Mouse (Mus musculus) adipocyte (in vitro differentiated cells): ENCODE results near the gene Magi3.

Source experiments
- DNase-seq: peaks from one replicate; pipeline ENCODE4 v3.0.0-alpha.2; 2016; ENCODE audit warnings: low spot score

Magi3 gene

GRCm38 (mm10) chr3:104189823-104190222 is 30.4 kb downstream of the Magi3 start:
- no peak for DNase-seq

GRCm38 (mm10) chr3:104189234-104189633 is 30.9 kb downstream of the Magi3 start:
- DNase-seq, result no peak

- no peak for DNase-seq
Observed at GRCm38 (mm10) chr3:104184270-104184669, 35.9 kb downstream of the Magi3 start.

GRCm38 (mm10) chr3:104183656-104184055 is 36.5 kb downstream of the Magi3 start:
- DNase-seq, result no peak

- DNase-seq, result no peak
Observed at GRCm38 (mm10) chr3:104182711-104183110, 37.5 kb downstream of the Magi3 start.

GRCm38 (mm10) chr3:104161347-104161746 is 58.8 kb downstream of the Magi3 start:
- DNase-seq, result no peak

- no peak for DNase-seq
Observed at GRCm38 (mm10) chr3:104160603-104161002, 59.6 kb downstream of the Magi3 start.

- no peak for DNase-seq
Observed at GRCm38 (mm10) chr3:104150146-104150545, 70.0 kb downstream of the Magi3 start.

- peak; percentile 19 for DNase-seq
Observed at GRCm38 (mm10) chr3:104142376-104142775, 77.8 kb downstream of the Magi3 start.

GRCm38 (mm10) chr3:104138953-104139450 is 81.2 kb downstream of the Magi3 start:
- no peak for DNase-seq

GRCm38 (mm10) chr3:104125628-104126027 is 94.5 kb downstream of the Magi3 start:
- peak; percentile 26 for DNase-seq

GRCm38 (mm10) chr3:104123846-104124245 is 96.3 kb downstream of the Magi3 start:
- no peak for DNase-seq

- DNase-seq, result peak; percentile 94
Observed at GRCm38 (mm10) chr3:104109478-104109877, 110.7 kb downstream of the Magi3 start.

GRCm38 (mm10) chr3:104104942-104105341 is 115.2 kb downstream of the Magi3 start:
- DNase-seq, result no peak

- peak; percentile 58 for DNase-seq
Observed at GRCm38 (mm10) chr3:104101721-104102120, 118.5 kb downstream of the Magi3 start.

GRCm38 (mm10) chr3:104101249-104101648 is 118.9 kb downstream of the Magi3 start:
- DNase-seq, result no peak

- no peak for DNase-seq
Observed at GRCm38 (mm10) chr3:104095936-104096335, 124.2 kb downstream of the Magi3 start.

GRCm38 (mm10) chr3:104094646-104095045 is 125.5 kb downstream of the Magi3 start:
- no peak for DNase-seq

GRCm38 (mm10) chr3:104092759-104093158 is 127.4 kb downstream of the Magi3 start:
- DNase-seq, result peak; percentile 43

GRCm38 (mm10) chr3:104082031-104082430 is 138.1 kb downstream of the Magi3 start:
- no peak for DNase-seq

GRCm38 (mm10) chr3:104078725-104079124 is 141.4 kb downstream of the Magi3 start:
- DNase-seq, result no peak

GRCm38 (mm10) chr3:104069395-104069794 is 150.8 kb downstream of the Magi3 start:
- DNase-seq, result no peak

GRCm38 (mm10) chr3:104059001-104059622 is 161.1 kb downstream of the Magi3 start:
- peak; percentile 5 for DNase-seq

- no peak for DNase-seq
Observed at GRCm38 (mm10) chr3:104032747-104033146, 187.4 kb downstream of the Magi3 start.
